In genomic region chr2:8536842-8537241, GRCm38 (mm10) we compare ENCODE assay signal across 15 mouse cellular contexts.
DNase-seq lines count a peak whose midpoint lies in the region; ATAC-seq and TF ChIP-seq lines count a peak whose summit lies in the region.
"Had no signal": no experiment of that assay in that cellular context is flagged by ENCODE, and none has a peak within 500 bp of the region (broad histone marks: within the 10 kb centered on the region; RNA-seq: fewer than 3 reads in every experiment).

No protein-coding gene starts in this region.

- no peak overlapping the region for H3K9ac ChIP-seq in hindbrain, postnatal 0 days (replicated peaks; ENCODE audit: low read length)
- H3K9ac ChIP-seq in hindbrain, embryonic 16.5 days (ENCODE audit: low read depth, low read length): no peak overlapping the region
- H3K9ac ChIP-seq in lung, embryonic 14.5 days: no peak overlapping the region
- no peak overlapping the region for H3K9ac ChIP-seq in forebrain, postnatal 0 days
- H3K9ac ChIP-seq: liver, postnatal 0 days; neural tube, embryonic 13.5 days had no signal

- no peaks in the 10 kb centered on the region for H3K4me1 ChIP-seq in hindbrain, postnatal 0 days (ENCODE audit: insufficient read depth, low read length)
- H3K4me1 ChIP-seq in hindbrain, embryonic 16.5 days (ENCODE audit: control insufficient read depth, insufficient read depth, low read depth, low read length): no peaks in the 10 kb centered on the region
- no peaks in the 10 kb centered on the region for H3K4me1 ChIP-seq in lung, embryonic 14.5 days (ENCODE audit: insufficient read depth)
- no peaks in the 10 kb centered on the region for H3K4me1 ChIP-seq in forebrain, postnatal 0 days (ENCODE audit: insufficient read depth)
- H3K4me1 ChIP-seq: neural tube, embryonic 13.5 days had no signal

- TF ChIP-seq CTCF in hindbrain, postnatal 0 days (IDR thresholded peaks at IDR 0.05; ENCODE audit: low read depth): peak; percentile 57
- TF ChIP-seq CTCF in lung, embryonic 14.5 days (IDR thresholded peaks at IDR 0.05; ENCODE audit: low read depth): peak; percentile 40
- TF ChIP-seq CTCF in forebrain, postnatal 0 days (IDR thresholded peaks at IDR 0.05; ENCODE audit: low read depth): peak; percentile 71

- H3K9me3 ChIP-seq in hindbrain, postnatal 0 days (ENCODE audit: low read length): no peaks in the 10 kb centered on the region
- no peaks in the 10 kb centered on the region for H3K9me3 ChIP-seq in hindbrain, embryonic 16.5 days (ENCODE audit: control insufficient read depth, low read length)
- H3K9me3 ChIP-seq in lung, embryonic 14.5 days (ENCODE audit: low read depth, low read length): no peaks in the 10 kb centered on the region
- H3K9me3 ChIP-seq in forebrain, postnatal 0 days (ENCODE audit: low read length): no peaks in the 10 kb centered on the region
- H3K9me3 ChIP-seq: neural tube, embryonic 13.5 days had no signal

- H3K36me3 ChIP-seq in hindbrain, postnatal 0 days (ENCODE audit: insufficient read depth, low read length): no peaks in the 10 kb centered on the region
- no peaks in the 10 kb centered on the region for H3K36me3 ChIP-seq in hindbrain, embryonic 16.5 days (ENCODE audit: control insufficient read depth, insufficient read depth, low read length)
- H3K36me3 ChIP-seq in lung, embryonic 14.5 days (ENCODE audit: insufficient read depth): no peaks in the 10 kb centered on the region
- H3K36me3 ChIP-seq in forebrain, postnatal 0 days (ENCODE audit: insufficient read depth): no peaks in the 10 kb centered on the region
- H3K36me3 ChIP-seq: neural tube, embryonic 13.5 days had no signal

- no peak overlapping the region for H3K4me2 ChIP-seq in hindbrain, postnatal 0 days (ENCODE audit: low read depth, low read length)
- H3K4me2 ChIP-seq in hindbrain, embryonic 16.5 days (ENCODE audit: low read length): no peak overlapping the region
- H3K4me2 ChIP-seq in lung, embryonic 14.5 days: no peak overlapping the region
- no peak overlapping the region for H3K4me2 ChIP-seq in forebrain, postnatal 0 days (ENCODE audit: low read depth)
- H3K4me2 ChIP-seq: neural tube, embryonic 13.5 days had no signal

- peak; percentile 26 for DNase-seq in embryo, embryonic 10.5 days (ENCODE audit: low spot score)
- no peak for DNase-seq in embryo, embryonic 10 days (ENCODE audit: low spot score)
- peak; percentile 62 for DNase-seq in hindbrain, postnatal 0 days (ENCODE audit: low spot score)
- peak; percentile 71 for DNase-seq in lung, embryonic 14.5 days
- no peak for DNase-seq in lung, postnatal 36 days
- DNase-seq in forebrain, postnatal 0 days: peak; percentile 74
- no peak for DNase-seq in thymus, adult 18-20 months
- DNase-seq: heart, adult 11 months; heart, postnatal 36 days; kidney, adult 2 months; liver, postnatal 0 days; thymus, postnatal 25 days had no signal

- no peaks in the 10 kb centered on the region for H3K27me3 ChIP-seq in hindbrain, postnatal 0 days (ENCODE audit: insufficient read depth, low read length)
- no peaks in the 10 kb centered on the region for H3K27me3 ChIP-seq in hindbrain, embryonic 16.5 days (replicated peaks; ENCODE audit: control insufficient read depth, insufficient read depth, low read length)
- H3K27me3 ChIP-seq in lung, embryonic 14.5 days (ENCODE audit: insufficient read depth, low read length): no peaks in the 10 kb centered on the region
- no peaks in the 10 kb centered on the region for H3K27me3 ChIP-seq in forebrain, postnatal 0 days (ENCODE audit: insufficient read depth, low read length)
- H3K27me3 ChIP-seq: neural tube, embryonic 13.5 days had no signal

- H3K4me3 ChIP-seq in hindbrain, postnatal 0 days (ENCODE audit: low read length): no peak overlapping the region
- no peak overlapping the region for H3K4me3 ChIP-seq in hindbrain, embryonic 16.5 days (ENCODE audit: low read length)
- no peak overlapping the region for H3K4me3 ChIP-seq in lung, embryonic 14.5 days (ENCODE audit: low read depth, low read length)
- H3K4me3 ChIP-seq in forebrain, postnatal 0 days (ENCODE audit: low read depth, low read length): no peak overlapping the region
- H3K4me3 ChIP-seq: neural tube, embryonic 13.5 days had no signal

- H3K27ac ChIP-seq in hindbrain, postnatal 0 days: no peak overlapping the region
- H3K27ac ChIP-seq in hindbrain, embryonic 16.5 days (ENCODE audit: low read depth, low read length): no peak overlapping the region
- no peak overlapping the region for H3K27ac ChIP-seq in lung, embryonic 14.5 days (ENCODE audit: low read depth)
- peak overlapping the region; percentile 76 for H3K27ac ChIP-seq in forebrain, postnatal 0 days (ENCODE audit: low read depth, low read length)
- H3K27ac ChIP-seq: neural tube, embryonic 13.5 days had no signal

- no peak for ATAC-seq in hindbrain, postnatal 0 days
- no peak for ATAC-seq in hindbrain, embryonic 16.5 days
- ATAC-seq in lung, embryonic 14.5 days (ENCODE audit: insufficient read depth): no peak
- ATAC-seq in forebrain, postnatal 0 days: peak; percentile 66; the same call in 1 of the 2 replicates
- ATAC-seq: activated CD4-positive, CD25-positive, alpha-beta regulatory T cell, adult 4 months; liver, postnatal 0 days had no signal

- WGBS in hindbrain, postnatal 0 days: 10% methylated on average over 1 of the region's 1 CpGs
- WGBS in hindbrain, embryonic 16.5 days: 2% methylated on average over 1 of the region's 1 CpGs
- WGBS in lung, embryonic 14.5 days: 9% methylated on average over 1 of the region's 1 CpGs
- WGBS in forebrain, postnatal 0 days: 6% methylated on average over 1 of the region's 1 CpGs

Comparison
In these comparisons a context has a peak if more than half of its experiments do, and no peak if none do; other contexts are left out.
1. DNase-seq: peak in embryo, embryonic 10.5 days (single experiment), hindbrain, postnatal 0 days (single experiment), lung, embryonic 14.5 days (single experiment) and forebrain, postnatal 0 days (single experiment); none in embryo, embryonic 10 days (single experiment), lung, postnatal 36 days (single experiment) and thymus, adult 18-20 months (0 of 2).
2. Peak in every context shown above with its lines, with median percentiles within 50 percentile points of each other: CTCF ChIP-seq.